Mouse (Mus musculus) midbrain, postnatal 0 days (tissue): Measurements from ENCODE around the gene Dnm3. TPM values are rescaled to one million over a fixed set of nuclear protein-coding genes. Genes with fewer than 3 reads are reported as not detected.

Source experiments
- ATAC-seq: fragments of 200-750 bp; cut with Nextera tagmentation; 2 replicates; pipeline ENCODE4 v1.8.0; 2017; ENCODE audit warnings: moderate number of reproducible peaks, mild to moderate bottlenecking, moderate TSS enrichment, moderate library complexity; ENCODE audit not compliant: low FRiP score
- DNase-seq: peaks from one replicate; pipeline ENCODE4 v3.0.0-alpha.2; 2015; ENCODE audit warnings: low spot score
- H3K27ac ChIP-seq: fragments of 300-500 bp; sonication (generic); 2 replicates; pipeline ENCODE4 v1.5.1; 2014; ENCODE audit warnings: low read depth, mild to moderate bottlenecking, low read length, mixed read lengths
- H3K27me3 ChIP-seq: fragments of 300-500 bp; sonication (generic); 2 replicates; pipeline ENCODE4 v1.6.1; 2014; ENCODE audit warnings: low read length, control low read depth, mixed read lengths; ENCODE audit not compliant: insufficient read depth
- H3K36me3 ChIP-seq: fragments of 300-500 bp; sonication (generic); 2 replicates; pipeline ENCODE4 v1.6.1; 2014; ENCODE audit warnings: low read length, control low read depth, mixed read lengths; ENCODE audit not compliant: insufficient read depth
- H3K4me1 ChIP-seq: fragments of 300-500 bp; sonication (generic); 2 replicates; pipeline ENCODE4 v1.6.1; 2014; ENCODE audit warnings: mild to moderate bottlenecking, control low read depth, antibody characterized with exemption, low read length, mixed read lengths; ENCODE audit not compliant: insufficient read depth
- H3K4me2 ChIP-seq: fragments of 300-500 bp; sonication (generic); 2 replicates; pipeline ENCODE4 v1.6.1; 2014; ENCODE audit warnings: low read depth, mild to moderate bottlenecking, low read length, mixed read lengths; ENCODE audit not compliant: poor library complexity, severe bottlenecking
- H3K4me3 ChIP-seq: fragments of 300-500 bp; sonication (generic); 2 replicates; pipeline ENCODE4 v1.5.1; 2014; ENCODE audit warnings: low read depth, mild to moderate bottlenecking, low read length, moderate library complexity
- H3K9ac ChIP-seq: fragments of 300-500 bp; sonication (generic); replicated peaks from 2 replicates; pipeline ENCODE4 v1.6.1; 2014; ENCODE audit warnings: mild to moderate bottlenecking, low read length, moderate library complexity, mixed read lengths; ENCODE audit not compliant: poor library complexity, severe bottlenecking
- H3K9me3 ChIP-seq: fragments of 300-500 bp; sonication (generic); 2 replicates; pipeline ENCODE4 v1.6.1; 2016; ENCODE audit warnings: low read length, control low read depth
- CTCF ChIP-seq: IDR thresholded peaks from 2 replicates; pipeline ENCODE4 v1.5.1; 2016; ENCODE audit warnings: antibody characterized with exemption, mild to moderate bottlenecking
- WGBS: fragments of 180-500 bp; shearing (Covaris S2); extraction: QIAGEN DNeasy Blood & Tissue Kit; methylation state at CpG from one replicate; pipeline ENCODE4 v1.1.7; 2014; 5-methylcytosine and 5-hydroxymethylcytosine counted together
- polyA plus RNA-seq: library from polyadenylated mRNA; unstranded; fragments of >200 nt; fragmentation: Nextera tagmentation; extraction: Ambion mirVana; gene quantifications from 2 replicates; pipeline ENCODE4 v1.2.1, GENCODE M21; 2015
- total RNA-seq: library from RNA; depleted of rRNA; stranded (reverse); fragments of >200 nt; gene quantifications from 2 replicates; pipeline ENCODE4 v1.2.3, GENCODE M21; 2014

The Dnm3 gene
- total and polyA plus RNA-seq, 2 experiments from 2014 or later, result 67.0 to 88.5 TPM

- Histone ChIP-seq H3K9me3 (no peaks in the 10 kb centered on the region), H3K36me3 (no peaks in the 10 kb centered on the region), H3K4me3 (no peak overlapping the region), H3K4me1 (no peaks in the 10 kb centered on the region), H3K27me3 (no peaks in the 10 kb centered on the region), H3K9ac (no peak overlapping the region), H3K4me2 (no peak overlapping the region), H3K27ac (no peak overlapping the region)
- 88% methylated on average over 7 of the region's 7 CpGs for WGBS
- TF ChIP-seq CTCF, result no peak
- DNase-seq, result no peak
- ATAC-seq, result no peak
These were observed 241.1 kb downstream of the Dnm3 start for GRCm38 (mm10) chr1:162236624-162237159.

- H3K4me1 ChIP-seq, result no peaks in the 10 kb centered on the region
- no peak for TF ChIP-seq CTCF
- H3K27me3 ChIP-seq, result no peaks in the 10 kb centered on the region
- no peaks in the 10 kb centered on the region for H3K9me3 ChIP-seq
- H3K4me2 ChIP-seq, result no peak overlapping the region
- no peaks in the 10 kb centered on the region; the same call in 1 of the 2 replicates for H3K36me3 ChIP-seq
- no peak overlapping the region for H3K4me3 ChIP-seq
- H3K27ac ChIP-seq, result no peak overlapping the region
- DNase-seq, result no peak
- ATAC-seq, result no peak
- 68% methylated on average over 7 of the region's 7 CpGs for WGBS
- H3K9ac ChIP-seq, result no peak overlapping the region
These were observed 252.2 kb downstream of the Dnm3 start for GRCm38 (mm10) chr1:162225621-162226147.

GRCm38 (mm10) chr1:162224817-162225605, 252.8 kb downstream of the Dnm3 start:
- no peak for ATAC-seq

GRCm38 (mm10) chr1:162224061-162224460, 253.8 kb downstream of the Dnm3 start:
- no peaks in the 10 kb centered on the region for H3K9me3 ChIP-seq
- DNase-seq (no peak), ATAC-seq (no peak)
- 88% methylated on average over 3 of the region's 3 CpGs for WGBS
- no peak for TF ChIP-seq CTCF
- no peak overlapping the region for H3K4me2 ChIP-seq
- H3K4me3 ChIP-seq, result no peak overlapping the region
- no peaks in the 10 kb centered on the region for H3K27me3 ChIP-seq
- no peak overlapping the region for H3K9ac ChIP-seq
- no peaks in the 10 kb centered on the region for H3K36me3 ChIP-seq
- no peak overlapping the region for H3K27ac ChIP-seq
- H3K4me1 ChIP-seq, result no peaks in the 10 kb centered on the region

More at GRCm38 (mm10) chr1:162224817-162225605, 252.8 kb downstream of the Dnm3 start:
- H3K4me3 ChIP-seq, result no peak overlapping the region
- no peak for TF ChIP-seq CTCF
- 78% methylated on average over 10 of the region's 10 CpGs for WGBS
- no peak overlapping the region for H3K4me2 ChIP-seq
- H3K27me3 ChIP-seq, result no peaks in the 10 kb centered on the region
- H3K36me3 ChIP-seq, result no peaks in the 10 kb centered on the region
- H3K9me3 ChIP-seq, result no peaks in the 10 kb centered on the region
- no peak overlapping the region for H3K27ac ChIP-seq
- no peaks in the 10 kb centered on the region for H3K4me1 ChIP-seq
- DNase-seq, result no peak
- no peak overlapping the region for H3K9ac ChIP-seq

GRCm38 (mm10) chr1:162223258-162223940, 254.4 kb downstream of the Dnm3 start:
- no peak overlapping the region for H3K27ac ChIP-seq
- DNase-seq, result no peak
- no peaks in the 10 kb centered on the region for H3K4me1 ChIP-seq
- no peak for ATAC-seq
- 85% methylated on average over 8 of the region's 8 CpGs for WGBS
- H3K9ac ChIP-seq, result no peak overlapping the region
- no peak overlapping the region for H3K4me2 ChIP-seq
- H3K27me3 ChIP-seq, result no peaks in the 10 kb centered on the region
- no peak for TF ChIP-seq CTCF
- H3K4me3 ChIP-seq, result no peak overlapping the region
- no peaks in the 10 kb centered on the region for H3K36me3 ChIP-seq
- no peaks in the 10 kb centered on the region for H3K9me3 ChIP-seq

- no peak overlapping the region for H3K4me3 ChIP-seq
- H3K9ac ChIP-seq, result no peak overlapping the region
- no peaks in the 10 kb centered on the region for H3K4me1 ChIP-seq
- no peaks in the 10 kb centered on the region for H3K36me3 ChIP-seq
- H3K27ac ChIP-seq, result no peak overlapping the region
- no peaks in the 10 kb centered on the region for H3K9me3 ChIP-seq
- ATAC-seq (no peak), DNase-seq (no peak)
- no peak overlapping the region for H3K4me2 ChIP-seq
- no peaks in the 10 kb centered on the region for H3K27me3 ChIP-seq
- TF ChIP-seq CTCF, result no peak
These were observed 255.5 kb downstream of the Dnm3 start for GRCm38 (mm10) chr1:162222353-162222752.
